ENCODE assay signal across 12 mouse cellular contexts in genomic region chr9:118730871-118731390, GRCm38 (mm10).
DNase-seq lines count a peak whose midpoint lies in the region; ATAC-seq and TF ChIP-seq lines count a peak whose summit lies in the region.
"Had no signal": no experiment of that assay in that cellular context is flagged by ENCODE, and none has a peak within 500 bp of the region (broad histone marks: within the 10 kb centered on the region; RNA-seq: fewer than 3 reads in every experiment).

No protein-coding gene starts in this region.

- H3K4me3 ChIP-seq in liver, postnatal 0 days (ENCODE audit: low read depth, low read length) = no peak overlapping the region
- no peak overlapping the region for H3K4me3 ChIP-seq in liver, embryonic 11.5 days (ENCODE audit: low read depth, low read length)
- H3K4me3 ChIP-seq in intestine, embryonic 15.5 days (replicated peaks) = no peak overlapping the region
- H3K4me3 ChIP-seq in stomach, embryonic 14.5 days (ENCODE audit: low read depth, low read length) = no peak overlapping the region
- H3K4me3 ChIP-seq: neural tube, embryonic 12.5 days had no signal

- H3K36me3 ChIP-seq in liver, postnatal 0 days (replicated peaks; ENCODE audit: insufficient read depth, low read length) = no peaks in the 10 kb centered on the region
- H3K36me3 ChIP-seq in liver, embryonic 11.5 days (ENCODE audit: control insufficient read depth, insufficient read depth, low read length) = no peaks in the 10 kb centered on the region
- H3K36me3 ChIP-seq in intestine, embryonic 15.5 days = no peaks in the 10 kb centered on the region
- no peaks in the 10 kb centered on the region for H3K36me3 ChIP-seq in stomach, embryonic 14.5 days (ENCODE audit: control insufficient read depth, insufficient read depth, low read length)
- H3K36me3 ChIP-seq: neural tube, embryonic 12.5 days had no signal

- no peak overlapping the region for H3K9ac ChIP-seq in liver, postnatal 0 days (replicated peaks)
- H3K9ac ChIP-seq in liver, embryonic 11.5 days (ENCODE audit: low read depth, low read length) = no peak overlapping the region
- H3K9ac ChIP-seq in intestine, embryonic 15.5 days = no peak overlapping the region
- no peak overlapping the region for H3K9ac ChIP-seq in stomach, embryonic 14.5 days (replicated peaks; ENCODE audit: low read depth, low read length)
- H3K9ac ChIP-seq: neural tube, embryonic 12.5 days had no signal

- 56% methylated on average over 5 of the region's 5 CpGs for WGBS in liver, postnatal 0 days (ENCODE audit: insufficient replicate concordance)
- 47% methylated on average over 5 of the region's 5 CpGs for WGBS in liver, embryonic 11.5 days
- 47% methylated on average over 5 of the region's 5 CpGs for WGBS in intestine, embryonic 15.5 days
- 45% methylated on average over 5 of the region's 5 CpGs for WGBS in stomach, embryonic 14.5 days

- no peak overlapping the region for H3K4me2 ChIP-seq in liver, postnatal 0 days (ENCODE audit: low read depth, low read length)
- no peak overlapping the region for H3K4me2 ChIP-seq in liver, embryonic 11.5 days
- H3K4me2 ChIP-seq in intestine, embryonic 15.5 days (replicated peaks) = no peak overlapping the region
- H3K4me2 ChIP-seq in stomach, embryonic 14.5 days (replicated peaks; ENCODE audit: low read depth, low read length) = no peak overlapping the region
- H3K4me2 ChIP-seq: neural tube, embryonic 12.5 days had no signal

- H3K27ac ChIP-seq in liver, postnatal 0 days (ENCODE audit: low read depth) = peak overlapping the region; percentile 48; the same call in 1 of the 2 replicates
- no peak overlapping the region for H3K27ac ChIP-seq in liver, embryonic 11.5 days (ENCODE audit: low read depth, low read length)
- H3K27ac ChIP-seq in intestine, embryonic 15.5 days = peak overlapping the region; percentile 78
- H3K27ac ChIP-seq in stomach, embryonic 14.5 days (ENCODE audit: low read length) = peak overlapping the region; percentile 88
- H3K27ac ChIP-seq: neural tube, embryonic 12.5 days had no signal

- ATAC-seq in liver, postnatal 0 days = no peak
- ATAC-seq in liver, embryonic 11.5 days (replicated peaks; ENCODE audit: low FRiP score) = no peak
- 0 out of 2 replicates have a peak, but pooled peaks have one; percentile 23 for ATAC-seq in intestine, embryonic 15.5 days
- ATAC-seq in stomach, embryonic 14.5 days (ENCODE audit: insufficient number of reproducible peaks, insufficient read depth, low FRiP score, low read depth) = no peak
- ATAC-seq: hindbrain, embryonic 16.5 days had no signal

- DNase-seq in embryo, embryonic 10.5 days (ENCODE audit: low spot score) = peak; percentile 18
- DNase-seq in embryo, embryonic 10 days (ENCODE audit: low spot score) = no peak
- DNase-seq in liver, postnatal 0 days = no peak
- no peak for DNase-seq in liver, embryonic 11.5 days (ENCODE audit: low spot score)
- no peak for DNase-seq in cerebellum, adult 8-10 months
- no peak for DNase-seq in embryo, embryonic 9.5 days (ENCODE audit: extremely low spot score)
- DNase-seq: cerebellum, postnatal 25 days; left cerebral cortex, postnatal 4 days had no signal

- H3K27me3 ChIP-seq in liver, postnatal 0 days (ENCODE audit: insufficient read depth, low read length) = no peaks in the 10 kb centered on the region
- H3K27me3 ChIP-seq in liver, embryonic 11.5 days (replicated peaks; ENCODE audit: control insufficient read depth, insufficient read depth, low read length) = no peaks in the 10 kb centered on the region
- no peaks in the 10 kb centered on the region for H3K27me3 ChIP-seq in intestine, embryonic 15.5 days (replicated peaks)
- no peaks in the 10 kb centered on the region for H3K27me3 ChIP-seq in stomach, embryonic 14.5 days (ENCODE audit: control insufficient read depth, insufficient read depth, low read length)
- H3K27me3 ChIP-seq: neural tube, embryonic 12.5 days had no signal

- TF ChIP-seq EP300 in liver, postnatal 0 days (IDR thresholded peaks at IDR 0.05; ENCODE audit: low read depth) = no peak

- TF ChIP-seq CTCF in liver, postnatal 0 days (IDR thresholded peaks at IDR 0.05; ENCODE audit: low read depth) = no peak

- H3K9me3 ChIP-seq in liver, postnatal 0 days (ENCODE audit: low read length) = no peaks in the 10 kb centered on the region
- H3K9me3 ChIP-seq in liver, embryonic 11.5 days (ENCODE audit: control insufficient read depth, low read length) = no peaks in the 10 kb centered on the region
- no peaks in the 10 kb centered on the region for H3K9me3 ChIP-seq in intestine, embryonic 15.5 days
- H3K9me3 ChIP-seq in stomach, embryonic 14.5 days (ENCODE audit: control insufficient read depth, low read depth, low read length) = no peaks in the 10 kb centered on the region
- H3K9me3 ChIP-seq: neural tube, embryonic 12.5 days had no signal

- H3K4me1 ChIP-seq in liver, postnatal 0 days (ENCODE audit: insufficient read depth) = no peaks in the 10 kb centered on the region; the same call in 1 of the 2 replicates
- H3K4me1 ChIP-seq in liver, embryonic 11.5 days (replicated peaks; ENCODE audit: control insufficient read depth, insufficient read depth, low read length) = no peaks in the 10 kb centered on the region
- peaks cover 9% of the 10 kb centered on the region for H3K4me1 ChIP-seq in intestine, embryonic 15.5 days (replicated peaks)
- H3K4me1 ChIP-seq in stomach, embryonic 14.5 days (ENCODE audit: control insufficient read depth, insufficient read depth, low read length) = peaks cover 15% of the 10 kb centered on the region; the same call in 1 of the 2 replicates
